Mouse (Mus musculus): Measurements from ENCODE around the gene Cd63. TPM values are rescaled to one million over a fixed set of nuclear protein-coding genes. Genes with fewer than 3 reads are reported as not detected.

Cd63 gene
- polyA plus RNA-seq, 1 experiment: 132 TPM

DNA sequence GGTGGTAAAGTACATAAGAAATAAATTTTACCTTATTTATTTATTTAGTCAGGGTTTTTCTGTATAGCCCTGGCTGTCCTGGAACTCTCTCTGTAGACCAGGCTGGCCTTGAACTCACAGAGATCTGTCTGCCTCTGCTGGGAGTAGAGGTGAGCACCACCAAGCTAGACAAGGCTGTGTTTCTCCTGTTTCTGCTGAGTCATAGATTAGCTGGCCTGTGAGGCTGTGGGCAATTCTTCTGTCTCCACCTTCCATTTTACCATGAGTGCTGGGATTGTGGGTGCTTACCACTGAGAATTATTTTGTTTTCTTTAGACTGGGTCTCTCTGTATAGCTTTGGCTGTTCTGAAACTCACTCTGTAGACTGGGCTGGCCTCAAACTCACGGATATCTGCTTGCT is 620 bp downstream of the Cd63 start:
- no peak for TF ChIP-seq POLR2A (IDR thresholded peaks at IDR 0.05; ENCODE audit: borderline replicate concordance, extremely low read depth, low read depth, low read length)
- TF ChIP-seq CTCF (IDR thresholded peaks at IDR 0.05; ENCODE audit: insufficient read depth, low read length): no peak
- no peak for DNase-seq
- 84% methylated on average over 1 of the region's 1 CpGs for whole genome bisulfite sequencing
- Histone ChIP-seq H3K4me1 (ENCODE audit: control insufficient read depth, insufficient read depth, low read length) (no peaks in the 10 kb centered on the region; the same call in 1 of the 2 replicates), H3K4me3 (replicated peaks; ENCODE audit: extremely low read depth, low read depth, low read length) (no peak overlapping the region)

DNA sequence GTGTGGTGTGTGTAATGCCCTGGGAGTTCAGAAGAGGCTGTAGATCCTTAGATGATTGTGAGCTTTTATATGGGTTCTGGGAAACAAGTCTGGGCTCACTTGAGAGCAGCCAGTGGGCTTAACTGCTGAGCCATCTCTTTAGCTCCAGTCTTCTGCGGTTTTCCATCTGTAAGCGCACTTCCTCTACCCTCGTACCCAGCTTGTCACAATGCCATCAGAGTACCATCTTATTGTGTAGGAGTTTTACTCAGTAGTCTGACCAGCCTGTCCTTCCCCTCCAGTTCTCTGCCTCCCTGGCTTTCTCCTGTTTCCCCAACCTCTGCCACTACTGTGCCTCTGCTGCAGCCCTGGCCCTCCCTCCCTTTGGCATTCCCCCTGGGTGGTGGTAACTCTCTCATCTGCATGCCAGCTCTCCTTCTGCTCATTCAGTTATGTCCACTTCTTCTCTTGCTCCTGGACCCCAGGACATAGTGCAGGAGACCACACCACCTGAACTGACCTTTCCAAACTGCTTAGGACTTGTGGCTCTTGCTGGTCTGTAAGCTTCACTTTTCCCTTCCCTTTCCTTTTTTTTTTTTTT is 1.7 kb downstream of the Cd63 start:
- 67% methylated on average over 3 of the region's 3 CpGs for WGBS
- DNase-seq: no peak

DNA sequence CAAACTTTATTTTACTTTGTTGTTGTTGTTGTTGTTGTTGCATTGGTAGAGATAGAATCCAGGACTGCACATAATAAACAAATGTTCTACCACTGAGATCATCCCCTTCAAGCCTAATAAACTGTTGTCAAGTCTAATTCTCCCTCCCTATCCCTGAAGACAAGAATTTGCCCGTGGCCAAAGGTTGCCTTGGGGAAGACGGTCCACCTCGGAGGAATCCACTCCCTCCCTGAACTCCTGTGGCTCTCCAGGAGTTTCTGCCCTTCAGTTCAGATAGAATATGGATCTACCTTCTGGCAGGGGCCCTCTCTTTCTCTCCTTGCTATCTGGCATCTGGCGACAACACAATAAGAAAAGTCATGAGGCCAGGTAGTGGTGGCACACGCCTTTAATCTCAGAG is 4.0 kb downstream of the Cd63 start:
- 78% methylated on average over 5 of the region's 5 CpGs for WGBS
- DNase-seq: no peak
- TF ChIP-seq CTCF (IDR thresholded peaks at IDR 0.05; ENCODE audit: insufficient read depth, low read length): no peak
- no peak for TF ChIP-seq POLR2A (IDR thresholded peaks at IDR 0.05; ENCODE audit: borderline replicate concordance, extremely low read depth, low read depth, low read length)
- Histone ChIP-seq H3K4me3 (replicated peaks; ENCODE audit: extremely low read depth, low read depth, low read length) (no peak overlapping the region), H3K4me1 (ENCODE audit: control insufficient read depth, insufficient read depth, low read length) (no peaks in the 10 kb centered on the region)

More for the DNA sequence above, 1.7 kb downstream of the Cd63 start:
- Histone ChIP-seq H3K4me3 (replicated peaks; ENCODE audit: extremely low read depth, low read depth, low read length) (no peak overlapping the region), H3K4me1 (ENCODE audit: control insufficient read depth, insufficient read depth, low read length) (no peaks in the 10 kb centered on the region; the same call in 1 of the 2 replicates)
- TF ChIP-seq POLR2A (IDR thresholded peaks at IDR 0.05; ENCODE audit: borderline replicate concordance, extremely low read depth, low read depth, low read length): no peak
- no peak for TF ChIP-seq CTCF (IDR thresholded peaks at IDR 0.05; ENCODE audit: insufficient read depth, low read length)

DNA sequence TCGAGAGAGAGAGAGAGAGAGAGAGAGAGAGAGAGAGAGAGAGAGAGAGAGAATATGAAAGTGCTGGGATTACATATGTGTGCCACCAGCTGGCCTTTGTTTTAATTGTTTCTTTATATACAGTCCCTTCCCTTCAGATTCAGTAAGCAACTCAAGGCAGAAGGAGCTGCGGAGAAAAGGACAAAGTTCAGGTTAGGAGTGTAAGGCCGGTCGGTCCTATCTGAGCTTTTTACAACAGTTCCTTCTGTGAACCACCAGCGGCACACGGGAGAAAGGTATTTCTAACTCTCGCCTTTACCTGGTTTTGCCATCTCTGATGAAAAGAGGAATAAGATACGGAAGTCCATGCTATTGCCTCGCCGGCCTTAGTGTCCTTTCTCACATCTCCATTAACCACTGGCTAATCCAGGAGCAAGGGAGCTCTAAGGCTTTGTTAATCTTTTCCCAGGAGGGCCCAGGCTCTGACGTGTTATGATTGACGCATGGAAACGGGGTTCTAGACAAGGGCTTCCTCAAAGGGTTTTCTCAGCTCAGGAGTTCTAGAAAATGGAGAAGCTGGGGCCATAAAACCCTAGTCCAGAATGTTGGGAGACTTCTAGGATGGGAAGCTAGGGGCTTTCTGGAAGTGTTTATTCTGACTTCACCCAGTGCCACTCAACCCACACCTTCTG is 8.1 kb downstream of the Cd63 start:
- Histone ChIP-seq H3K4me1 (ENCODE audit: control insufficient read depth, insufficient read depth, low read length) (no peaks in the 10 kb centered on the region), H3K4me3 (replicated peaks; ENCODE audit: extremely low read depth, low read depth, low read length) (peak overlapping the region; percentile 65)
- TF ChIP-seq CTCF (IDR thresholded peaks at IDR 0.05; ENCODE audit: insufficient read depth, low read length) (no peak), POLR2A (IDR thresholded peaks at IDR 0.05; ENCODE audit: borderline replicate concordance, extremely low read depth, low read depth, low read length) (no peak)
- 67% methylated on average over 13 of the region's 13 CpGs for WGBS
- no peak for DNase-seq

DNA sequence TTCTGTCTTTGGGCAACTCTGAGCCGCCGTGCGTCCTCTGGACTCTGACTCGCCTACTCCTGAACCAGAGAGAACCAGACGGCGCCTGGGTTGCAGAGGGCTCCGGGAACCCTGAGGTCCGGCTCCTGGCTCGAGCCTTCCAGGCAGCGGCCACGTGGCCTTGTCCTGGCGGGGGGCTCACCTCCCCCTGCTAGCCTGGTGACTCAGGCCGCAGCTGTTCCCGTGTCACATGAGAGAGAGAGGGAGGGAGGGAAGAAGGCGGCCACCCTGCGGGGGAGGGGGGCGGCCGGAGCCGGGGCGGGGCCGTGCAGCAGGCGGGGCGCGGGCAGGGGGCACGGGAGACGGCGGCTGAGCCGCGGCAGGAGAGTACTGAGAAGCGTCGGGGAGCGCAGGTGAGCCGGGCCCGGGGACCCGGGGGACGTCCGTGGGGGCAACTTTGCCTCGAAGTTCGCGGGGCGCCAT is 8.8 kb downstream of the Cd63 start:
- 3% methylated on average over 36 of the region's 41 CpGs for WGBS
- TF ChIP-seq CTCF (IDR thresholded peaks at IDR 0.05; ENCODE audit: insufficient read depth, low read length) (no peak), POLR2A (IDR thresholded peaks at IDR 0.05; ENCODE audit: borderline replicate concordance, extremely low read depth, low read depth, low read length) (peak; percentile 51)
- Histone ChIP-seq H3K4me3 (replicated peaks; ENCODE audit: extremely low read depth, low read depth, low read length) (peak overlapping the region; percentile 65), H3K4me1 (ENCODE audit: control insufficient read depth, insufficient read depth, low read length) (no peaks in the 10 kb centered on the region)
- peak; percentile 81 for DNase-seq

DNA sequence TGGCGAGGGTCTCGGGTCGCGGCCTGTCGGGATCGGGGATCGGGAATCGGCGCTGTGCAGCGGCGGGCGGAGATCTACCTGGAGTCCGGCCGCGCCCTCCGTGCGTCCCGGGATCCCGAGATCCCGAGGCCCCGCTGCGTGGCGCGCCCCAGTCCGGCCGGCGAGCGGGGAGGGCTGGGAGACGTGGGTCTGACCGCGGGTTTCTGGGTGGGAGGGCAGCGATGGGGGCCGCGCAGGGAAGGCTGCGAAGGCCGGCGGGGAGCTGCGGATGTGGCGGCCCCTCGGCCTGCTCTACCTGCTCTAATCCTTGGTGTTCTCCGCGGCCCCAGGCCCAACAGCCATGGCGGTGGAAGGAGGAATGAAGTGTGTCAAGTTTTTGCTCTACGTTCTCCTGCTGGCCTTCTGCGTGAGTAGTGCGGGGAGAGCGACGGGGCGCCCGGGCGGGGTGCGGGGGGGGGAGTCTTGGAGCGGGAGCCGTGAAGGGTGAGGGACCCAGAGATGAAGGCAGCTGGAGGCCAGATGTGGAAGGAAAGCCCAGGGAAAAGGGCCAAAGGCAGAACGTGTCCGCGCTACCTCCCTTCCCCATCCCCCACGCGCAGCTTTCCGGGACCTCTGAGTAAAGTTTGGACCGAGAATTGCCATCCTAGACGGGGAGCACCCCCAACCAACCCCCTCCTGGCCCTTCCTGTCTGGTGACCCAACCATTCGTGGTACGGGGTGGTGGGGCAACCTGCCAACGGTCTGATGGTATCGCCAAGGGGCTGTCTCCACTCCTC is 9.5 kb downstream of the Cd63 start:
- peak; percentile 54 for DNase-seq
- Histone ChIP-seq H3K4me3 (replicated peaks; ENCODE audit: extremely low read depth, low read depth, low read length) (peak overlapping the region; percentile 65), H3K4me1 (ENCODE audit: control insufficient read depth, insufficient read depth, low read length) (no peaks in the 10 kb centered on the region)
- TF ChIP-seq POLR2A (IDR thresholded peaks at IDR 0.05; ENCODE audit: borderline replicate concordance, extremely low read depth, low read depth, low read length) (no peak), CTCF (IDR thresholded peaks at IDR 0.05; ENCODE audit: insufficient read depth, low read length) (no peak)
- 2% methylated on average over 65 of the region's 66 CpGs for WGBS

DNA sequence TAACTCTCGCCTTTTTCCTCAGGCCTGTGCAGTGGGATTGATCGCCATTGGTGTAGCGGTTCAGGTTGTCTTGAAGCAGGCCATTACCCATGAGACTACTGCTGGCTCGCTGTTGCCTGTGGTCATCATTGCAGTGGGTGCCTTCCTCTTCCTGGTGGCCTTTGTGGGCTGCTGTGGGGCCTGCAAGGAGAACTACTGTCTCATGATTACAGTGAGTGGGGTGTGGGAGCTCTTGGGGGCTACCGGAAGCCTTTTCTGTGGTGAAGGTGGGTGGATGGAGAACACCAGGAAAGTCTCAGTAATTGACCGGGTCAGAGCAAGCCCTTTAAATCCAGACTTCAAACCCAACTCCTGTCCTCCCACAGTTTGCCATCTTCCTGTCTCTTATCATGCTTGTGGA is 10.6 kb downstream of the Cd63 start:
- no peak for DNase-seq
- no peak overlapping the region for H3K4me3 ChIP-seq (replicated peaks; ENCODE audit: extremely low read depth, low read depth, low read length)

DNA sequence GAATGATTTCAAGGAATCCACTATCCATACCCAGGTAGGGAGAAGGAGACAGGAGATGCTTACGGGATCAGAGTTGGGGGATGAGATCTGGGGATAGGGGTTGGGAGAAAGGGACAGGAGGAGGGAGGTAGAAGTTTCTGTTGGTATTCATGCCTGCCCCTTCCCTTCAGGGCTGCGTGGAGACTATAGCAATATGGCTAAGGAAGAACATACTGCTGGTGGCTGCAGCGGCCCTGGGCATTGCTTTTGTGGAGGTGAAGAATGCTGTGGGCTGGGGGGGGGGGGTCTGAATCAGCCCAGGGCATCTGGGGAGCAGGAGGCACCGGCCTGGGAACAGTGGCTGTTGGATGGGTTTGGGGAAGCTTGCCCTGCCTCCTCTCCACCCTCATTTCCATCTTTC is 11.5 kb downstream of the Cd63 start:
- TF ChIP-seq CTCF (IDR thresholded peaks at IDR 0.05; ENCODE audit: insufficient read depth, low read length): no peak
- no peak for TF ChIP-seq POLR2A (IDR thresholded peaks at IDR 0.05; ENCODE audit: borderline replicate concordance, extremely low read depth, low read depth, low read length)
- 83% methylated on average over 4 of the region's 4 CpGs for WGBS
- no peak overlapping the region for H3K4me3 ChIP-seq (replicated peaks; ENCODE audit: extremely low read depth, low read depth, low read length)
- no peaks in the 10 kb centered on the region for H3K4me1 ChIP-seq (ENCODE audit: control insufficient read depth, insufficient read depth, low read length)
- DNase-seq: no peak

More for the DNA sequence above, 10.6 kb downstream of the Cd63 start:
- H3K4me1 ChIP-seq (ENCODE audit: control insufficient read depth, insufficient read depth, low read length): no peaks in the 10 kb centered on the region
- TF ChIP-seq CTCF (IDR thresholded peaks at IDR 0.05; ENCODE audit: insufficient read depth, low read length): no peak
- WGBS: 79% methylated on average over 6 of the region's 6 CpGs

DNA sequence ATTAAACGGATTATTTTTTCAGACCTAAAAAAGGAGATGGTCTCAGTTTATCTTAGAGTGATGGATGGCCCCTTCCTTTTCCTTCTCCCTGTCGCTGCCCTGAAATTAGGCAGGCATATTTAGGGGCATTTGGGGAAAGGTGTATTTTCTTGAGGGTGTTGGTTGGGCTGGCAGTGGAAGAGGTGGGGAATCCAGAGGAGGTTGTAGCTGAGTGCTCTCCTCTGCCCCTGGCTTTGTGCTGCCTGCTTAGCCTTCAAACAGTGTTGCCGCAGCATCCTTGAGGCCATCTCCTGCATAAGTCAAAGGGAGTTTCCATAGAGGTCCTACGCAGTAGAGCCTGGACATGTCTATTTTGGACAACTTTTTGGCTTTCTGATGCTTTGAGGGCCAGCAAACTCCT is 12.0 kb downstream of the Cd63 start:
- WGBS: 70% methylated on average over 4 of the region's 4 CpGs

More for the DNA sequence above, 12.0 kb downstream of the Cd63 start:
- DNase-seq: no peak
- no peak overlapping the region for H3K4me3 ChIP-seq (replicated peaks; ENCODE audit: extremely low read depth, low read depth, low read length)
- H3K4me1 ChIP-seq (ENCODE audit: control insufficient read depth, insufficient read depth, low read length): no peaks in the 10 kb centered on the region
- TF ChIP-seq CTCF (IDR thresholded peaks at IDR 0.05; ENCODE audit: insufficient read depth, low read length) (no peak), POLR2A (IDR thresholded peaks at IDR 0.05; ENCODE audit: borderline replicate concordance, extremely low read depth, low read depth, low read length) (no peak)

Data from lung, adult 2 months (tissue).